Mouse (Mus musculus) hindbrain, embryonic 12.5 days (tissue): ENCODE data around the gene Galnt7. TPM values are rescaled to one million over a fixed set of nuclear protein-coding genes. Genes with fewer than 3 reads are reported as not detected.
A peak's percentile ranks its signal among the peaks of the same experiment; 100 is the strongest.

ENCODE experiments used
- ATAC-seq: fragments of 200-750 bp; cut with Nextera tagmentation; 2 replicates; pipeline ENCODE4 v1.8.0; 2017; ENCODE audit warnings: moderate TSS enrichment; ENCODE audit not compliant: low FRiP score
- H3K27ac ChIP-seq: fragments of 300-500 bp; sonication (generic); 2 replicates; pipeline ENCODE4 v1.5.1; 2016; ENCODE audit warnings: mild to moderate bottlenecking
- H3K27me3 ChIP-seq: fragments of 300-500 bp; sonication (generic); 2 replicates; pipeline ENCODE4 v1.6.1; 2016; ENCODE audit warnings: mild to moderate bottlenecking
- H3K36me3 ChIP-seq: fragments of 300-500 bp; sonication (generic); 2 replicates; pipeline ENCODE4 v1.6.1; 2016; ENCODE audit warnings: mild to moderate bottlenecking
- H3K4me1 ChIP-seq: fragments of 300-500 bp; sonication (generic); 2 replicates; pipeline ENCODE4 v1.6.1; 2016
- H3K4me2 ChIP-seq: fragments of 300-500 bp; sonication (generic); replicated peaks from 2 replicates; pipeline ENCODE4 v1.6.1; 2016; ENCODE audit warnings: mild to moderate bottlenecking
- H3K4me3 ChIP-seq: fragments of 300-500 bp; sonication (generic); 2 replicates; pipeline ENCODE4 v1.5.1; 2016; ENCODE audit warnings: mild to moderate bottlenecking
- H3K9ac ChIP-seq: fragments of 300-500 bp; sonication (generic); 2 replicates; pipeline ENCODE4 v1.6.1; 2016; ENCODE audit warnings: mild to moderate bottlenecking, moderate library complexity
- H3K9me3 ChIP-seq: fragments of 300-500 bp; sonication (generic); replicated peaks from 2 replicates; pipeline ENCODE4 v1.6.1; 2016; ENCODE audit warnings: mild to moderate bottlenecking
- WGBS: fragments of 180-500 bp; shearing (Covaris S2); methylation state at CpG from one replicate; pipeline ENCODE4 v1.1.7; 2016; 5-methylcytosine and 5-hydroxymethylcytosine counted together
- polyA plus RNA-seq: library from polyadenylated mRNA; unstranded; fragments of >200 nt; fragmentation: Nextera tagmentation; extraction: Ambion mirVana; gene quantifications from 2 replicates; pipeline ENCODE4 v1.2.1, GENCODE M21; 2016

The Galnt7 gene
- polyA plus RNA-seq, 1 experiment from 2014 or later = 17.8 TPM

DNA sequence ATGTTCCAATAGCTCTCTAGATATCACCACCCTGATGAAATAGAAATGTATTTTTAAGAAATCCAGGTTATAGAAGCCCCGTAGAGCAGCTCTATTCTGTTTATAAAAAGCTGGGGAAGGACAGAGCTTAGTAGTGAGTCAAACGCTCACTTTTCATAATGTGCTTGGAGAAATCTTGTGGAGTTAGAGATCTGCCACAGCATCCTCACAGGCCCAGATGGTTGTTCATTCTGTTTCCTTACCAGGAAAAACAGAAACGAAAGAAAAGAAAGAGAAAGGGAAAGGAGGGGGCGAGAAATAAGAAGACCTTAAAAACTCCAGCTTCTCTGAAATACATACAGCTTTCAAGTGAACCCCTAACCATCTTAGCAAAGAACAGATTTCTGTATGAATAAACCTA is 28.9 kb downstream of the Galnt7 start:
- ATAC-seq = no peak
- no peak overlapping the region for H3K4me3 ChIP-seq
- H3K27me3 ChIP-seq = no peaks in the 10 kb centered on the region
- peaks cover 7% of the 10 kb centered on the region; the same call in 1 of the 2 replicates for H3K4me1 ChIP-seq
- H3K9me3 ChIP-seq = no peaks in the 10 kb centered on the region
- H3K36me3 ChIP-seq = no peaks in the 10 kb centered on the region
- no peak overlapping the region for H3K27ac ChIP-seq
- no peak overlapping the region for H3K9ac ChIP-seq
- WGBS = 96% methylated on average over 4 of the region's 4 CpGs
- H3K4me2 ChIP-seq = no peak overlapping the region

DNA sequence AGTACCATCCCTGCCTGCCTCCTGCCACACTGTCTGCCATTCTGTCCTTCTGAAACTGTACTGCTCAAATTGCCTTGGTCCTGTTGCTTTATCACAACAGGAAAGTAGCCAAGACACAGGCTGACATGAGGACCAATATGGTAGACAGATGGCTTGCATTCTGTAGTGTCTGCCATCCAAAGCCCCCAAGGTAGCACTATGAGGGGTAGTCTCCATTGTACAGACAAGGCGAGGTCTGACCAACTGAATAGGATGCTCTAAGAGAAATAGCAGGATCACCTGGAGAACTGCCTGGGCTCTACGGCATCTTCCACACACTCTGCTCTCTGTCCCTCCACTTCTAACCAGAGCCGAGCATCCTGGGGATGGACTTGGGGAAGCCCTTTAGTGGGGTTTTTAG is 29.8 kb downstream of the Galnt7 start:
- no peaks in the 10 kb centered on the region for H3K9me3 ChIP-seq
- H3K4me1 ChIP-seq = peaks cover 7% of the 10 kb centered on the region; the same call in 1 of the 2 replicates
- WGBS = 93% methylated on average over 3 of the region's 3 CpGs
- H3K4me3 ChIP-seq = no peak overlapping the region
- no peaks in the 10 kb centered on the region for H3K27me3 ChIP-seq
- H3K36me3 ChIP-seq = no peaks in the 10 kb centered on the region
- no peak overlapping the region for H3K9ac ChIP-seq
- ATAC-seq = no peak
- no peak overlapping the region for H3K4me2 ChIP-seq
- no peak overlapping the region for H3K27ac ChIP-seq

DNA sequence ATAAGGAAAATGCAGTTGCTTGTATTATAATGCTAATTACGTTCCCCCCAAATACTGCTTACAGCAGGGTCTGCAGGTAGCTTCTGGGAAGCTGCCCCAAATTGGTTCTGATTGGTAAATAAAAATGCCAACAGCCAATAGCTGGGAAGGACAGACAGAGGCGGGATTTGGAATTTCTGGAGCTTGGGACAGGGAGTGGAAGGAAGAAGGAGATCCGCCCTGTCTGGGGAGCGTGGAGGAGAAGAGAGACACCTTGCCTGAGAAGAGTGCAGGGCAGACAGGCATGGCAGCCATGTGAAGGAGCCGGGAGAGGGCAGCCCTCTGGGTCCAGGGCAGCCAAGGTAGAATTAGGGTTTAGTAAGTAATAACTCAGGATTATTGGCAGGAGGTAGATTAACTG is 35.9 kb downstream of the Galnt7 start:
- Histone ChIP-seq H3K4me1 (peaks cover 6% of the 10 kb centered on the region; the same call in 1 of the 2 replicates), H3K27me3 (no peaks in the 10 kb centered on the region), H3K27ac (no peak overlapping the region), H3K36me3 (no peaks in the 10 kb centered on the region), H3K9me3 (no peaks in the 10 kb centered on the region), H3K4me3 (no peak overlapping the region), H3K9ac (no peak overlapping the region), H3K4me2 (no peak overlapping the region)
- ATAC-seq = no peak
- 58% methylated on average over 5 of the region's 5 CpGs for WGBS

DNA sequence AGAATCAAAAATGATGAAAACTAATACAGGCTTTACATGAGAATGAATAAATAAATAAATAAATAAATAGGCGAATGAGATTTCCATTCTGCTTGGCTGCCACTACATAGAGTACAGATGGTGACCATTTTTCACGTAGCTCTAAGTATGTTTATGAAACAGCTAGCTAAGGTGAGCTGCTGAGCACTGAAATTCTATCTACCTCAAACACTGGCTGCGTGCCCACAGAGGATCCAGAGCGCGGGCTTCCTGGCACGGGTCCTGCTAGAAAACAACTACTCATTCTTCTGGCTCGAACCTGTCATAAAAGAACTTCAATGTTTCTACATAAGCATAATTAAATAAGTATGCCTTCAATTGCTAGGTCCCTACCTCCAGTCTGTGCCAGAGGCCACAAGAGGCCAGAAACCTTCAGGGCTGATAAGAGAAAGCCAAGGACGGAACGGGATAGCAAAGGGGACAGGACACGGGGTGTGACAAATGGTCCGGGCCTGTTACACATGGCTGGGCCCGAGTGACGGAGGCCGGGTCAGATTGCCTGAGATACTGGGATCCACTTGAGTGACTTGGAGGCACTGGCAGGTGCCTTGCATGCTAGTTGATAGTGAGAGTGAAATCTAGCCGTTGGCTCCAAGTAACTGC is 37.7 kb downstream of the Galnt7 start:
- Histone ChIP-seq H3K4me1 (peaks cover 10% of the 10 kb centered on the region; the same call in 1 of the 2 replicates), H3K9ac (no peak overlapping the region), H3K9me3 (no peaks in the 10 kb centered on the region), H3K27me3 (no peaks in the 10 kb centered on the region), H3K27ac (0 out of 2 replicates have a peak overlapping the region, but pooled peaks have one; percentile 7), H3K4me3 (no peak overlapping the region), H3K36me3 (no peaks in the 10 kb centered on the region), H3K4me2 (no peak overlapping the region)
- no peak for ATAC-seq
- WGBS = 64% methylated on average over 15 of the region's 15 CpGs

DNA sequence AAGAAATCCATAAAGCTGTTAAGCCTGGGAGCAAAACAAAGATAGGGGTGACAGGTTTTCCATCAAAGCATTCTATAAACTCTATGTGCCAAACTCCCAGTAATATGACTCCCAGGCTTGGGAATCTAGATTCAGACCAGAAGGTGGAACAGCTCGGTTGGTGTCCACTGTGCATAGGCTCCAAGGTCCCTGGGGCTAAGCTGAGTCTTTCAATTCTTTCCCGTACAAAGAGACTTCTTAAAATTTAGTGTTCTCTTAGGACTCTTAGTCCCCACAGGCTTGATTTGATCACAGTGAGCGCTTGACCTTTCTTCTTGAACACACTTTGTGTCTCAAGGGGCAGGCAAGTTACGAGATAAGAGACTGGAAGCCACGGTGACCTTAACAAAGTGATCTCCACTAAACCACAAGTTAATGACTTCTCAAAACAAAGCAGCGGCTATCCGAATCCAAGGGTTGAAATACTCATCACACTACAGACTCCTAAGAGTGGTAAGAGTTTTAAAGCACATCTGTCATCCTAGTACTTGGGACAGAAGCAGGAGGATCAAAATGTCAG is 41.3 kb downstream of the Galnt7 start:
- ATAC-seq = no peak
- no peak overlapping the region for H3K9ac ChIP-seq
- no peak overlapping the region for H3K4me3 ChIP-seq
- no peaks in the 10 kb centered on the region for H3K36me3 ChIP-seq
- no peaks in the 10 kb centered on the region for H3K9me3 ChIP-seq
- no peak overlapping the region for H3K4me2 ChIP-seq
- WGBS = 53% methylated on average over 7 of the region's 7 CpGs
- H3K4me1 ChIP-seq = peaks cover 10% of the 10 kb centered on the region; the same call in 1 of the 2 replicates
- no peaks in the 10 kb centered on the region for H3K27me3 ChIP-seq
- 0 out of 2 replicates have a peak overlapping the region, but pooled peaks have one; percentile 18 for H3K27ac ChIP-seq

DNA sequence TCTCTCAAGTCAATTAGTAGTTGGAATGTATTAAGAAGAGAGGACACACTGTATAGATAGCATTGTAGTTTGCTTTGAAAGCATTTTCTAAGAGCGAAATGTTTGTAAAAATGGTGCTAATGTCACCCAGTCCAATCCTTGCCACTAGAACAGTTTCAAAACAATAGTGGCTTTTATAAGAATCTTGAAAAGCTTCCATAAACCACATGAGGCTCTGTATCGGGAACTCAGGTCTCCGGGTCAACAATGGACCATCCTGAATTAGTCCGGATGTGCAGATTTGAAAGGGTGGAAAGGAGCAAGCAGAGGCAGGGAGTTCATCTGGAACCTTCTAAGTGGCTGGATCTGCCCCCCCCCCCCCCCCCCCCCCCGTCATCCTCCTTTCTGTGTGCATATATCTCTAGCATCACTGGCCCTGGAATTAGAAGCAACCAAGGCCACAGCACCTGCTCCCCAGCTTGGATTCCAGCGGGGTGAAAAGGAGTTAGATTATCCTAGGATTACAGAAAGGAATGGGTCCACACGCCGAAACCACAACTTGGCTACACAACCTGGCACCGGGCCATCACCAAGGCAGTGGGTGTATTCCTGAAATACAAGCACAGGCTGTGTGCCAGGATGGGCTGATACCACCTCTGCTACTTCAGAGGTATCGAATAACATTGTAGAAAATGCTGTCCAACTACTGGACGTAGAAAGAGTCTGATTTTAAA is 42.0 kb downstream of the Galnt7 start:
- H3K36me3 ChIP-seq = no peaks in the 10 kb centered on the region
- no peaks in the 10 kb centered on the region for H3K9me3 ChIP-seq
- ATAC-seq = no peak
- peaks cover 10% of the 10 kb centered on the region; the same call in 1 of the 2 replicates for H3K4me1 ChIP-seq
- WGBS = 78% methylated on average over 10 of the region's 11 CpGs
- no peaks in the 10 kb centered on the region for H3K27me3 ChIP-seq
- no peak overlapping the region for H3K9ac ChIP-seq
- H3K4me2 ChIP-seq = no peak overlapping the region
- no peak overlapping the region for H3K4me3 ChIP-seq
- 0 out of 2 replicates have a peak overlapping the region, but pooled peaks have one; percentile 18 for H3K27ac ChIP-seq

DNA sequence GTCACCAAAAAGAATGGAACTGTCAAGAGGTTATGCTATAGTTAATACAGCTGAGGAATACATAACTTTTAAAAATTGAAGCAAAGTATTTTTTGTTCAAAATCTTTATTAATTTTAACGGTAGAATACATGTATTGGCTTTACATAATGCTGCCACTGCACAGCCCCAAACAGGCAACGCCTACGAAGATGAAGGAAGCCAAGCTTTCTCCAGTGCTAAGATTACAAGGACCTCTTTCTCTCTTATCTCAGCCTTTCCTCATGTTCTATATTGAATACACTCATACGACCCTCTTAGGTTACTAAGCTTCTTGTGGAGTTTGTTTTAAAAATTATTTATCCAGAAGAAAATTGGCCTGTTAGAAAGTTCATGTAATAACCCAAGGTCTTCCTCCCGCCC is 50.3 kb downstream of the Galnt7 start:
- no peak overlapping the region for H3K4me2 ChIP-seq
- H3K9me3 ChIP-seq = no peaks in the 10 kb centered on the region
- H3K36me3 ChIP-seq = no peaks in the 10 kb centered on the region
- H3K4me1 ChIP-seq = peaks cover 6% of the 10 kb centered on the region; the same call in 1 of the 2 replicates
- no peaks in the 10 kb centered on the region for H3K27me3 ChIP-seq
- 89% methylated on average over 5 of the region's 5 CpGs for WGBS
- no peak overlapping the region for H3K27ac ChIP-seq
- H3K4me3 ChIP-seq = no peak overlapping the region
- no peak for ATAC-seq
- no peak overlapping the region for H3K9ac ChIP-seq

DNA sequence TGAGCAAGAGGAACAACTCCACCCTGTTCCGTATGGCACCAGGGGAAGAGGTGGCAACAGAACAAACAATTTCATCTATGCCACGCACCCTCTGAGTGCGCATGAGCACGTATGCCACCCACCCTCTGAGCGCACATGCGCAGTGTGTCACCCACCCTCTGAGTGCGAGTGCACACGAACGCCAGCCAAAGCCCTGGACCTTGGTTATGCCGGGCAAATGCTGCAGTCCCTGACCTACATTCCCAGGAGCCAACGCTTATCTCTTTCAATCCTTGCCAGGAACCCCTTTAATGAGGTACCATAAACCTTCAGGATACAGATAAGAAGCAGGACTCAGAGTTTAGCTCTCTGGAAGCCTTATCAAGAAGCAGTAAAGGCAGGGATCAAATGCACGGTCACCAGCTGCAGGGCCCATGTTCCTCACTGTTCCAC is 50.8 kb downstream of the Galnt7 start:
- Histone ChIP-seq H3K9ac (no peak overlapping the region), H3K27ac (no peak overlapping the region), H3K4me3 (no peak overlapping the region), H3K27me3 (no peaks in the 10 kb centered on the region), H3K4me2 (no peak overlapping the region), H3K36me3 (no peaks in the 10 kb centered on the region), H3K4me1 (peaks cover 6% of the 10 kb centered on the region; the same call in 1 of the 2 replicates), H3K9me3 (no peaks in the 10 kb centered on the region)
- no peak for ATAC-seq
- 95% methylated on average over 12 of the region's 12 CpGs for WGBS

DNA sequence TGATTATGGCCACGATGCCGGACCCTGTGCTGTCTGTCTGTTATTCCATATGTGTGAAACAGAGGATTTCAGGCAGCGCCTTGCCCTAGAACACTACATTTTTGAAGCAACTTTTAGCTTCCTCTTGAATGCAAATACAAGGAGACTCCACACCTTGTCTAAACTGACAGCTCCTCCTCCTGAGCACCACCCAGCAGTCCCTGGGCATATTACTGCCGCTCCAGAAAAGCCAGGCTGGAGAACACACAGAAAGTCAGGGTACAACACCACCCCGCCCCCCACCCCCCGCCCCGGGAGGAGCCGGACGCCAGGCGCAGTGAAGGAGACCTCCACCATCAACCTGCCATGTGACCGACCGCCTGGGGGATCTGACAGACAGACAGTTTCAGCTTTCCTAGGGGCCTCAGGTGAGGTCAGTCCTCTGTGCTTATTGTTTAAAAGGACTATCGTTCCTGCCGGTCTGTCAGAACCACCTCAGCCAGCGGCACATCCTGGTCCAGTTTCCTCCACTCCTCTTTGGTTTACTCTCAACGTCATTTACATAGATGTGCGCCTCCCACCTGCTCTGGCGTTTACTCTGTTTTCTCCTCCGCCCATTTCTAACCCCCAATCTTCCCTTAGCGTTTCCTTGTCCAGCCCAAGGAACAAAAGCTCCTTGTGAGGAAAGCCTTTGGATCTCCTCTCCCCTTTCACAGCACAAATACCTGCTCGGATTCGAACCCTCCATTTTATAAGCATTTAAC is 52.8 kb downstream of the Galnt7 start:
- peaks cover 11% of the 10 kb centered on the region; the same call in 1 of the 2 replicates for H3K4me1 ChIP-seq
- H3K36me3 ChIP-seq = no peaks in the 10 kb centered on the region
- no peak for ATAC-seq
- no peak overlapping the region for H3K9ac ChIP-seq
- no peaks in the 10 kb centered on the region for H3K9me3 ChIP-seq
- H3K4me2 ChIP-seq = peak overlapping the region; percentile 45
- H3K4me3 ChIP-seq = peak overlapping the region; percentile 1; the same call in 1 of the 2 replicates
- H3K27me3 ChIP-seq = no peaks in the 10 kb centered on the region
- 27% methylated on average over 22 of the region's 22 CpGs for WGBS
- H3K27ac ChIP-seq = no peak overlapping the region

DNA sequence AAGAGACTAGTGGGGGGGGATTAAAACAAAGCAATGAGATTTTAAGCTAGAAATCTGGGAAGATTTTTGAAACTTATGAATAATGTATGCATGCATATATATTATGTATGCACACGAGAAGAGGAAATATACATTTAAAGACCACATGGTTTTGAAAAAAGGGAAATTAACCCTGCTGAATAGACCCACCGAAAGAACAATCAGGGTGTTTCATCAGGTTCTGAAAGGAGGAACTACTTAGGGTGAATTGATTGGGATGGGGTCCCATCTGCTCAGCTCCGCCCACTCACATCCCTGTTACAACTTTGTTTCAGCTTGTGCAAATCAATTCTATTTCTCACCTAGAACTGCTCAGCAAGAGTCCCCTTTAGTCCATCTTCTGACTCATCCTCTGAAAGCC is 57.0 kb downstream of the Galnt7 start:
- no peak overlapping the region for H3K4me3 ChIP-seq
- H3K27me3 ChIP-seq = no peaks in the 10 kb centered on the region
- no peak overlapping the region for H3K4me2 ChIP-seq
- H3K36me3 ChIP-seq = no peaks in the 10 kb centered on the region
- no peak overlapping the region for H3K27ac ChIP-seq
- 0 out of 2 replicates have a peak, but pooled peaks have one; percentile 26 for ATAC-seq
- 54% methylated on average over 3 of the region's 3 CpGs for WGBS
- no peak overlapping the region for H3K9ac ChIP-seq
- no peaks in the 10 kb centered on the region for H3K9me3 ChIP-seq
- H3K4me1 ChIP-seq = peaks cover 11% of the 10 kb centered on the region; the same call in 1 of the 2 replicates

DNA sequence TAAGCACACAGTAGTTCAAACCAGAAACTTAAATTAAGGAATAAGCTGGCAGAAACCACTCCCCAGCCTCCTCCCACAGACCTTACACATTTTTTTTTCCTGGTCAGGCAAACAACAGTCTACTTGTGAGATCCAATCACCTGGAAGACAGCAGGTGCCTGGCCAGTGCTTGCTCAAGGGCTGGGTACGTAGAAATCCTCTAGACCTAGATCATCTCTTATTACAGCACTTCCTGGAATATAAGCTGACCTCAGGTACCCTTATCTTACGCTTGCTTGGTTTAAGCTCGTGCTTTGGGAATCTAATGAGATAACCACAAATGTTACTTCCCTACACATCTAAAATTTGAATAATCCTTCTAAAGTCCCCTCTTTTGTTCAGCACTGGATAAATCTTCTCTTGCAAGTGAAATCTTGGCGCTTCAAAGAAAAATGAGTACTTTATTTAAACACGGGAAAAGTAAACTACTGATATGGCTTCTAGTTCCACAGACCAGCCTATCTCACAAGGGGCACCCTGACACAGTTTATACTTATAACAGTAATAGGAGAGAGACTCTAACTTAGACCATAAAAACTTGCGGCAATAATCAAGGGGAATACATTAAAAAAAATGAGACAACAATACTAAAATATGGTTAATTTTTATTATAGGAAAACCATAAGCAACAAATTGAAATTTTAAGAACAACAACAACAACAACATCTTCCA is 58.5 kb downstream of the Galnt7 start:
- no peak overlapping the region for H3K9ac ChIP-seq
- H3K27me3 ChIP-seq = no peaks in the 10 kb centered on the region
- 81% methylated on average over 6 of the region's 6 CpGs for WGBS
- no peak overlapping the region for H3K4me2 ChIP-seq
- no peaks in the 10 kb centered on the region for H3K9me3 ChIP-seq
- 0 out of 2 replicates have a peak, but pooled peaks cover 5% of the 10 kb centered on the region for H3K4me1 ChIP-seq
- H3K4me3 ChIP-seq = no peak overlapping the region
- H3K27ac ChIP-seq = no peak overlapping the region
- no peak for ATAC-seq
- H3K36me3 ChIP-seq = no peaks in the 10 kb centered on the region
